Mouse (Mus musculus) small intestine, adult 2 months (tissue): ENCODE data around the gene Zbp1.

ENCODE experiments used
- CTCF ChIP-seq: fragments of 200-500 bp; IDR thresholded peaks from 2 replicates; pipeline ENCODE4 v1.5.1; 2012; ENCODE audit warnings: low read depth, mild to moderate bottlenecking, control low read depth, inconsistent platforms, low read length, moderate library complexity, mixed read lengths; ENCODE audit not compliant: insufficient replicate concordance, insufficient read length; ENCODE audit errors: extremely low read depth
- POLR2A ChIP-seq: fragments of 200-500 bp; IDR thresholded peaks from 2 replicates; pipeline ENCODE4 v1.6.1; 2012; ENCODE audit warnings: low read depth, mild to moderate bottlenecking, control low read depth, inconsistent platforms, low read length, moderate library complexity

DNA sequence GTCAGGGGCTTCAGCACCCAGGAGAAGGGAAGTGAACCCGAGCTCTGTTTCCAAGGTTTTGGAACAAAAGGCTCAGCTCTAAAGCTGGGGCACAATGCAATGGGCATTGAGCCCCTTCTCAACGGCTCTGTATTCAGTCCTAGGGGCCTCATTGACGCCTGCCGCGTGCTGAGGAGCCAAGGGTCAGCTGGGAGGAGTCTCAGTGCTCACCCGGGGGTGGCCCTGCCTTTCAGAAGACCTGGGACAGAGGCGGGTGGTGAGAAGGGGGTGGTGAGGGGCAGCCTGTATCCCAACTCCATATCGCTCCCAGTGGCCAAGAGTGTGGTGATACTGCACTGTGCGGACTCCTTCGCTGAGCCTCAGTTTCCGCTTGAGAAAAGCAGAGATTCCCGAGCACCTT is 24.2 kb upstream of the Zbp1 start:
- TF ChIP-seq POLR2A (no peak), CTCF (no peak)
